Mouse (Mus musculus) right cerebral cortex, postnatal 4 days (tissue): Measurements from ENCODE around the gene Nectin1.

ENCODE experiments used
- DNase-seq: peaks from one replicate; pipeline ENCODE4 v3.0.0-alpha.2; 2022

Gene Nectin1

DNA sequence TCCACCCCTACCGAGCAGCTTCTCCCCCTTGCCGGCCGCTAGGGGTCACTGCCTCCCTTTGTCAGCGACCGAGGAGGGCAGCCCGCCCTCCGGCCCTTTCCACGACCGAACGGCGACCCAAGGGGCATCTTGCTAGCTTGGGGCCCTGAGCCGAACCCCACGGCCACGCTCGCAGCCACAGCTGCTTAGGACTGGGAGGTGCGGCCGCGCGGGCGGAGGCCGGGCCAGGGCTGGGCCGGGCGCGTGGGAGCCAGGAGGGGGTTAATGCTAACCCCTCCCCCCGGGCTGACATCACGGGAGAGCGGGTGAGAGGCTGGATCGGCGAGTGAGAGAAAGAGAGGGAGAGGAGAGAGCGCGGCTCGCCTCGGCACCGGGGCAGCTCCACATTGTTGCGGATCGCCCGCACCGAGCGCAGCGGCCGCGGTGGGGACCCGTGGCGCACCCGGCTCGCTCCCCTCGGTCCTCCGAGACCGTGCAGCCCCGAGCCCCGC is at the start of gene Nectin1:
Nectin1 (plus strand) TSS at position 338 of the 491 bp plus-strand sequence.
- DNase-seq = peak; percentile 91

- peak; percentile 44 for DNase-seq
These were observed 45.6 kb upstream of the Nectin1 start for GRCm38 (mm10) chr9:43698080-43698712.

DNA sequence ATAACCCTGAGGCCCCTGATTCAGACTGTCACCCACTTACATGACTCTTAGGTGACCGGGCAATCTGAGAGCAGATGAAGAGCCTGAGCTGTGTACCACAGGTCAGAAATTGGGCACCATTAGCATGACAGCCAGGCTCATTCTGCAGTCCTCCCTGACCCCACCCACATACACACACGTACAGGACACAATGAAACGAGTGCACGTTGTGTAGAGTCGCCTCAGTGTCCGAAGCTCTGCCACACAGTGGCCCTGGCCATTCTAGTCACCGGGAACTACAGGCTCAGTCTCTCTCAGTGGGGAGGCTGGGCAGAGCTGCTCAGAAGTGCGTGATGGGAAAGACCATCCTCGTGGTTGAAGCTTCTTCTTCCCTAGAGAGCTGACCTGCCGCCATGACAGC is 44.9 kb upstream of the Nectin1 start:
- no peak for DNase-seq

DNA sequence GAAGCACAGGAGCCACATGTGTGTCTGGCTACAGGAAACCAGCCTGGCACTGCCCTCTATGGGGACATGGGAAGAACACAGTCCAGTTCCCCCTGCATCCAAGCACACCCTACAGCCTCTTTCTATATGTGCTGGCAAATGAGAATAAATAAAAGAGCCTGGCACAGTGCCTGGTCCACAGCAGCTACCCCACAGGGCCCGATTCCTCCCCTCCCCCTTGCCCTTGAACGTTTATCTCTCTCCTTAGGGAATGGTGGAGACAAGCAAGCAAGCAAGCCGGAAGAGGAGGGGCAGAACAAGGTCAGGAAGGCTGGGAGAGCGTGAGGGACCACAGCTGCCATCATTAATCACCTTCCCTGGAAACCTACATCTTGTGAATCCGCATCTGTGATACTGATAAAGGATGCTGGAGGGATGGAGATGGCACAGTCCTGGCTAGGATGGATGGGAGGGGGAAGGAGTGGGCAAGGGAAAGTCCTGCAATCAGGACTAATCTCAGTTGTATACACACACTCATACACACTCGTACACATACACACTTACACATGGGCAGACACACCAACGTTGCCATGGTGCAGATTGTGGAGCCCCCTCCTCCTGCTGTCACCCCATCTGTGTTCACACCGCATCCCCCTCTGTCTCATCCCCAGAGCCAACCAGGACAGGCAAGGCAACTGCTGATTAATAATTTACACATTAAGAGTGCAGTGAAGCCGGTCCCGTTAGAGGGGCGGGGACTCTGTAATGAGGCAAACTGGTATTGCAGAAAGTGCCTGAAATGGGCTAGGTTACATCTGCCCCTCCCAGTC is 44.2 kb upstream of the Nectin1 start:
- peak; percentile 32 for DNase-seq

DNA sequence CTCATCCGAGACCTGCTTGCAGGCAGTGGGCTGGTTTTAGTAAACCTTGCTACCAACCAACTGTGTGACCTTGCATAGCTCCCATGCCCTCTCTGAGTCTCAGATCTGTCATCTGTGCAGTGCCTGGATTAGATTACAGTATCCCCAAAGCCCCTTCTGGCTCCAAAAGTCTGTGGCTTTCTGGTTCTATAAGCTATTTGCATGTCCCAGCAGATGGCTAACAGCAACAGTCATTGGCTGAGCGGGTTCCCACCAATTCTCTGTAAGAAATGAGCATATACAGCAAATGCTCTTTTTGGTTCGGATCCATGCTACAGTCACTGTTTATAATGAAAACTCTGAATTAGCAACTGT is 43.6 kb upstream of the Nectin1 start:
- no peak for DNase-seq

GRCm38 (mm10) chr9:43701748-43702147 is 42.0 kb upstream of the Nectin1 start:
- DNase-seq = no peak

GRCm38 (mm10) chr9:43707571-43707970 is 36.2 kb upstream of the Nectin1 start:
- DNase-seq = no peak

DNA sequence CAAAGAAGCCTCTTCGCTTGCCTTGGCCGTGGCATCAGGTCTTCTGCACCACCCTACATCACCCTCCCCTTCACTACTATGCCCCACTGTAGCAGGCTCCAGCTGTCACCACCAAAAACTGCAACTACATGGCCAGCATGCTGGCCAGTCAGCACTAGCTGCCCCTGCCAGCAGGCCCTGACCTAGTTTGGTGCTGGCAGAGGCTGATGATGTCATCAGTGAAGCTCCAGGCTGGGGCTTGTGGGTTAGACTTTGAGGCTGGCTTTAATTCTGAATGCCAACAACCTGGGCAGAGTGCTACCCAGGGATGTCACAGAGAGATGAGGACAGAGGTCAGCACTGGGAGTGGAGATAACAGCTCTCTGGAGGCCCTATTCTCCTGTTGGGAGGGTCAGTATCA is 35.1 kb upstream of the Nectin1 start:
- DNase-seq = no peak

DNA sequence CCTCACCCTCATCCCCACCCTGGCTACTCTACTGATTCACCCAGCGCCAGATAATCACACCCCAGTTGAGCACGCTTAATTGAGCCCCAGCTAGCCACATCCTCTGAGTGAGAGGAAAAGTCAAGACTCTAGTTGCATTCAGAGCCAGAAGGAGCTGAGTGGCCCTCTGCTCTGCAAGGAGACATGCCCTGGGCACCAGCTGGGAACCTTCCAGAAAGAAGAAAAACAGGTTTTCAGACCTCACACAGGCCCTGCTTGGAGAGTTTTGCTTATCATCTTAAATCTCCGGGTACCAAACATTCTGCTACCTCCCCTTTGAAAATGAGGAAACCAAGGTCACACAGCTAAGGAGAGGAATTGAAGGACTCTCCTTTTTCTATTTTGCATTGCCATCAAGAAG is 30.4 kb upstream of the Nectin1 start:
- DNase-seq = no peak

GRCm38 (mm10) chr9:43719407-43719839 is 24.4 kb upstream of the Nectin1 start:
- DNase-seq = no peak

GRCm38 (mm10) chr9:43720046-43720445 is 23.7 kb upstream of the Nectin1 start:
- DNase-seq = no peak

DNA sequence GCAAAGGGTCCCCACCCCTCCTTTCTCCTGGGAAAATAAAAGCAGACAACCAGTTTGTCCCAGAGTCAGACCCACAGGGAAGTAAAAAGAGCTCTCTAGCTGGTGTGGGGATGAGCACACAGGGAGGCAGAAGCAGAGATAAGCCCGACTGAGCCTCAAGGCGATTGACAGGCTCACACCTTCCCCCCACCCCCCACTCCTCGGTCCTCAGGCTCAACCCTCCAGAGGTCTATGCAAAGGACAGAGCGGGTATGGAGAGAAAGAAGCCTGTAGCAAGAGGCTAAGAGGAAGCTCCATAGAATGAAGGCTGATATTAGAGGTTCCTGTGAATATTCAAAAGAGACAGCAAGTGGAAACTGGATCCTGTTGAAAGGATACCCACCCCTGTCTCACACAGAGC is 19.7 kb upstream of the Nectin1 start:
- DNase-seq = no peak

GRCm38 (mm10) chr9:43729450-43730266 is 14.1 kb upstream of the Nectin1 start:
- no peak for DNase-seq

DNA sequence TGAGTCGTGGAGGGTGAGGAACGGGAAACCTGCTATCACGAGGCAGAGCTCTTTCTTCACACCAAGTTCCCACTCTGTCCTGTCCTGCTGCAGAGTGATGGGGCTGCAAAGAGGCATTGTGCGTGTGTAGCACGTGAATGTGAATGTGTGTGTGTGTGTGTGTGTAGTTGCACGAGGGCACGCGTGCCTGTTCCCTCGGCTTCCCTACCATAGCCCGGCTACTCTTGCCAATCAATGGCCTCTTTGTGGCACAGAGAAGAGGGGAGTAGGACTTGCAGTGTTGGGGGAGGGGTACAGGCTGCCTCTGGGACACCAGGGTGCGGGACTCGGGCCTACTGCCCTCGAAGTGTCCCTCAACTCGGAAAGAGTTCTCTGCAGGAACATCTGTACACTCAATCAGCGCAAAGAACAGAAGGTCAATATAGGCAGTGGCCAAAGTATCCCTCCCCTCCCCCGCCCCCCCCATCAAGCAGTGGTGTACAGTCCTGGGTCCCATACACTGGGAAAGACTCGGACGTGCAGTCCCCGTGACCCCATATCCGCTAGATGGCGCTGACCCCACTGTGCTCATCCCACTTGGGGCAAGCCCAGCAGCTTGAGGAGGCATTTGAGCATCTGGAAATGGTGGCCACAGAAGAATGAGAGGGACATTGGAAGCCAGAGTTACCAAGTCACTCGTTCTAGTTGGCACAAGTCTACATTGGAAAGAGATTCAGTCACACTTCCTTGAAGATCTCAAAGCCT is 13.3 kb upstream of the Nectin1 start:
- peak; percentile 54 for DNase-seq

GRCm38 (mm10) chr9:43731880-43732279 is 11.9 kb upstream of the Nectin1 start:
- no peak for DNase-seq

GRCm38 (mm10) chr9:43732671-43733070 is 11.1 kb upstream of the Nectin1 start:
- no peak for DNase-seq

GRCm38 (mm10) chr9:43734952-43735351 is 8.8 kb upstream of the Nectin1 start:
- DNase-seq = no peak

DNA sequence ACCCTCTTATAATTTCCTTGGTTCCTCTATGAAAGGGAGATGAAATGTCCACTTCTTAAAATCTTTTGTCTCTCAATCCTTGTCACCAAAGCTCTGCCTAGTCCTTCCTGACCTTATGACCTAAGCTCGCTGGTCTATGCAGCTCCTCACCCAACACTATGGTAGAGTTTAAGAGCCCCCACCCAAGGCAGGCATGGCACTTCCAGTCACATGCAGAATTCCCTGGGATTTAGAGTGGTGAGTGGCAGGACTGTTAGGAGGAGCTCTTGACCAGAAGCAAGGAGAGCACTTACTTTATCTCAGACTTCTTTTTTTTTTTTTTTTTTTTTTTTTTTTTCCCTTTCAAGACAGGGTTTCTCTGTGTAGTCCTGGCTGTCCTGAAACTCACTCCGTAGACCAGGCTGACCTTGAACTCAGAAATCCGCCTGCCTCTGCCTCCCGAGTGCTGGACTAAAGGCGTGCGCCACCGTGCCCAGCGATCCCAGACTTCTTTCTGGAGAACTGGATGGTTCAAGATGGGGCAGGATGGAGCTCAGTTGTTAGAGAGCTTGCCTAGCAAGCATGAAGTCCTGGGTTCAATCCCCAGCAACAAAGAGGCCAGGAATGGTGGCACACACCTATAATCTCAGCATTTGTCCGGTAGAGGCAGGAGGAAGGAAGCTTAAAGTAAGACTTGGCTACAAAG is 7.6 kb upstream of the Nectin1 start:
- no peak for DNase-seq

- no peak for DNase-seq
These were observed 6.5 kb upstream of the Nectin1 start for GRCm38 (mm10) chr9:43737331-43737730.

DNA sequence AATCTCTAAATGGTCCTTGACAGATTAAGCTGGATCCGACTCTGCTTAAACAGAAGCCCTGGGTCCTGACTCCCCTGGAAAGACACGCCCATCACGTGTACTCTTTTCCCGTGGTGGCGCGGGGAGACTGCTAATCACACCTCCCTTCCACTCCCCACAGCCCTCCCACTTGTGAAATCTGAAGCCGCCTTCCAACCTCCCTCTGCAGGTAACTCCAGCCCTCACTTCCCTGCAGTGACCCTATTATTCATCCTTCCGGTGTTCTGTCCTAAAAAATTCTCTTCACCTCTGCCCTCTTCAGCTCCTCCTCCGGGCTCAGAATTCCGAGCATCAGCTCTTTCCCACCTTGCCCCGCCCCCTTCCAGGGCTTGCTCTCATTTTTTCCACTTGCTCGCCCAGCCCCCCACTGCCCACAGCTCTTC is 5.9 kb upstream of the Nectin1 start:
- DNase-seq = no peak

GRCm38 (mm10) chr9:43738480-43739084 is 5.2 kb upstream of the Nectin1 start:
- no peak for DNase-seq

- DNase-seq = no peak
These were observed 2.5 kb upstream of the Nectin1 start for GRCm38 (mm10) chr9:43741277-43741676.
